ENCODE assay signal across 2 mouse cellular contexts in the genomic region with DNA sequence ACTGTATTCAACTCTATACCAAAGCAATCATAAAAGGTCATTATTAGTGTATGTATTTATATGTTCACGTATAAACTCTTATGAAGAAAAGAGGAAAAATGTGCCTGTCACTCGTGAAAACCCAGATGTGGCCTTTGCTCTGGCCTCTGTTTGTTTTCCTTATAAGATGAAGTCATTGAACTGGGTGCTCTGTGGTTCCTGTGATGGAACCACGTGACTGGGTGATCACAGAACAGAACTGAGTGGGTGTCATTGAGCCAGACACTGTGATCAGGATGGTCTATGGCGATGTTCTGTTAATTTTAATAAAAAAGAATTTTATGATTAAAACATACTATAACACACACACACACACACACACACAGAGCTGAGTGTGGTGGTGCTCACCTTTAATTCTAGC.
TF ChIP-seq lines count a peak whose summit lies in the region.

No protein-coding gene starts in this region.

TF ChIP-seq in MEL, 35 proteins besides CTCF, POLR2A, EP300 and RAD21:
- TF ChIP-seq POLR2AphosphoS2 (IDR thresholded peaks at IDR 0.05; ENCODE audit: low read length): no peak
- no peak for TF ChIP-seq MEF2A (IDR thresholded peaks at IDR 0.05; ENCODE audit: extremely low read depth, insufficient replicate concordance, low read depth, low read length, poor library complexity, severe bottlenecking)
- TF ChIP-seq NELFE (IDR thresholded peaks at IDR 0.05; ENCODE audit: low read depth, low read length): no peak
- no peak for TF ChIP-seq UBTF (IDR thresholded peaks at IDR 0.05; ENCODE audit: borderline replicate concordance, insufficient read depth, low read depth, low read length)
- peak; percentile 39 to 71; a peak in 3 of 4 replicates for TF ChIP-seq USF2 (IDR thresholded peaks at IDR 0.05; ENCODE audit: borderline replicate concordance in 1 of 2, insufficient read depth in 1 of 2, low read depth in 1 of 2, low read length in 2 of 2)
- no peak for TF ChIP-seq ZNF384 (IDR thresholded peaks at IDR 0.05; ENCODE audit: low read depth, low read length)
- TF ChIP-seq ELF1 (IDR thresholded peaks at IDR 0.05; ENCODE audit: low read depth, low read length): no peak
- TF ChIP-seq GABPA (IDR thresholded peaks at IDR 0.05; ENCODE audit: low read depth, low read length): no peak
- TF ChIP-seq GATA1 (IDR thresholded peaks at IDR 0.05; ENCODE audit: low read depth, low read length): no peak
- TF ChIP-seq NRF1 (IDR thresholded peaks at IDR 0.05; ENCODE audit: insufficient read depth, low read depth, low read length, poor library complexity, severe bottlenecking): no peak
- peak; percentile 91 for TF ChIP-seq USF1 (IDR thresholded peaks at IDR 0.05; ENCODE audit: low read depth, low read length)
- peak; percentile 84 for TF ChIP-seq MAX (IDR thresholded peaks at IDR 0.05; ENCODE audit: low read length)
- TF ChIP-seq POLR2AphosphoS5 (IDR thresholded peaks at IDR 0.05; ENCODE audit: borderline replicate concordance, low read depth, low read length): no peak
- TF ChIP-seq ZC3H11A (IDR thresholded peaks at IDR 0.05; ENCODE audit: low read depth, low read length): no peak
- TF ChIP-seq MAFK (IDR thresholded peaks at IDR 0.05; ENCODE audit: borderline replicate concordance, low read depth, low read length): no peak
- 0 out of 2 replicates have a peak, but pooled peaks have one; percentile 15 for TF ChIP-seq TBP (IDR thresholded peaks at IDR 0.05; ENCODE audit: low read depth, low read length)
- 0 out of 2 replicates have a peak, but pooled peaks have one; percentile 21 for TF ChIP-seq MXI1 (IDR thresholded peaks at IDR 0.05; ENCODE audit: low read depth, low read length)
- TF ChIP-seq E2F4 (IDR thresholded peaks at IDR 0.05; ENCODE audit: borderline replicate concordance, low read depth, low read length): no peak
- no peak for TF ChIP-seq HCFC1 (IDR thresholded peaks at IDR 0.05; ENCODE audit: low read depth, low read length)
- TF ChIP-seq TCF12 (IDR thresholded peaks at IDR 0.05; ENCODE audit: low read depth, low read length): no peak
- TF ChIP-seq CHD1 (IDR thresholded peaks at IDR 0.05; ENCODE audit: low read depth, low read length): no peak; the same call in 1 of the 2 replicates
- 0 out of 2 replicates have a peak, but pooled peaks have one; percentile 4 for TF ChIP-seq ETS1 (IDR thresholded peaks at IDR 0.05; ENCODE audit: low read depth, low read length)
- peak; percentile 19; the same call in 1 of the 2 replicates for TF ChIP-seq BHLHE40 (IDR thresholded peaks at IDR 0.05; ENCODE audit: borderline replicate concordance, low read depth, low read length)
- TF ChIP-seq ZMIZ1 (IDR thresholded peaks at IDR 0.05; ENCODE audit: low read depth, low read length): no peak

TF ChIP-seq in myocyte, 11 proteins besides CTCF, POLR2A, EP300 and RAD21:
- TF ChIP-seq MYOG (IDR thresholded peaks at IDR 0.05; ENCODE audit: control insufficient read depth in 1 of 3, insufficient read depth in 1 of 3, insufficient read length in 2 of 3, low read depth in 2 of 3) (no peak), USF1 (IDR thresholded peaks at IDR 0.05; ENCODE audit: low read depth) (peak; percentile 33), MAX (IDR thresholded peaks at IDR 0.05; ENCODE audit: low read depth) (no peak), TCF12 (IDR thresholded peaks at IDR 0.05; ENCODE audit: insufficient read depth, poor library complexity, severe bottlenecking) (no peak), E2F4 (IDR thresholded peaks at IDR 0.05; ENCODE audit: insufficient read depth) (no peak)
